Mouse (Mus musculus): ENCODE measurements around the gene Gan.

- TF ChIP-seq CTCF (IDR thresholded peaks at IDR 0.05) = peak; percentile 92
- TF ChIP-seq EP300 (IDR thresholded peaks at IDR 0.05) = peak; percentile 86
Measured at GRCm38 (mm10) chr8:117198141-117198935, 40.4 kb downstream of the Gan start.

Data from lung, postnatal 0 days (tissue).